Mouse (Mus musculus) midbrain, embryonic 12.5 days (tissue): ENCODE measurements around the gene Csf3. TPM values are rescaled to one million over a fixed set of nuclear protein-coding genes. Genes with fewer than 3 reads are reported as not detected.
"Not testable (repeated sequence)": the region's sequence is repeated elsewhere in the genome, so short reads cannot be mapped to it uniquely, and the experiment has no call there.

ENCODE experiments used
- ATAC-seq: fragments of 200-750 bp; cut with Nextera tagmentation; 2 replicates; pipeline ENCODE4 v1.8.0; 2017; ENCODE audit warnings: low read depth, moderate TSS enrichment, moderate library complexity; ENCODE audit not compliant: low FRiP score
- H3K27ac ChIP-seq: fragments of 300-500 bp; sonication (generic); replicated peaks from 2 replicates; pipeline ENCODE4 v1.5.1; 2016; ENCODE audit warnings: mild to moderate bottlenecking
- H3K27me3 ChIP-seq: fragments of 300-500 bp; sonication (generic); 2 replicates; pipeline ENCODE4 v1.6.1; 2016; ENCODE audit warnings: mild to moderate bottlenecking
- H3K36me3 ChIP-seq: fragments of 300-500 bp; sonication (generic); 2 replicates; pipeline ENCODE4 v1.6.1; 2016
- H3K4me1 ChIP-seq: fragments of 300-500 bp; sonication (generic); 2 replicates; pipeline ENCODE4 v1.6.1; 2016
- H3K4me2 ChIP-seq: fragments of 300-500 bp; sonication (generic); replicated peaks from 2 replicates; pipeline ENCODE4 v1.6.1; 2016; ENCODE audit warnings: mild to moderate bottlenecking, moderate library complexity
- H3K4me3 ChIP-seq: fragments of 300-500 bp; sonication (generic); 2 replicates; pipeline ENCODE4 v1.5.1; 2016; ENCODE audit warnings: mild to moderate bottlenecking
- H3K9ac ChIP-seq: fragments of 300-500 bp; sonication (generic); replicated peaks from 2 replicates; pipeline ENCODE4 v1.6.1; 2016; ENCODE audit warnings: mild to moderate bottlenecking, moderate library complexity
- H3K9me3 ChIP-seq: fragments of 300-500 bp; sonication (generic); 2 replicates; pipeline ENCODE4 v1.6.1; 2016; ENCODE audit warnings: mild to moderate bottlenecking
- WGBS: fragments of 180-500 bp; shearing (Covaris S2); methylation state at CpG from one replicate; pipeline ENCODE4 v1.1.7; 2016; 5-methylcytosine and 5-hydroxymethylcytosine counted together
- polyA plus RNA-seq: library from polyadenylated mRNA; unstranded; fragments of >200 nt; fragmentation: Nextera tagmentation; extraction: Ambion mirVana; gene quantifications from 2 replicates; pipeline ENCODE4 v1.2.1, GENCODE M21; 2016

The Csf3 gene
- polyA plus RNA-seq, 1 experiment from 2014 or later, result not detected

- Histone ChIP-seq H3K4me3 (no peak overlapping the region), H3K27ac (no peak overlapping the region), H3K36me3 (peaks cover 30% of the 10 kb centered on the region), H3K9ac (no peak overlapping the region), H3K27me3 (no peaks in the 10 kb centered on the region; the same call in 1 of the 2 replicates), H3K4me1 (no peaks in the 10 kb centered on the region), H3K9me3 (no peaks in the 10 kb centered on the region), H3K4me2 (no peak overlapping the region)
- WGBS, result 83% methylated on average over 16 of the region's 16 CpGs
- no peak for ATAC-seq
Measured at GRCm38 (mm10) chr11:98698849-98699640, 2.0 kb upstream of the Csf3 start.

GRCm38 (mm10) chr11:98699911-98700310 is 1.2 kb upstream of the Csf3 start:
- Histone ChIP-seq H3K27me3 (no peaks in the 10 kb centered on the region; the same call in 1 of the 2 replicates), H3K4me2 (no peak overlapping the region), H3K36me3 (peaks cover 30% of the 10 kb centered on the region), H3K27ac (no peak overlapping the region), H3K4me3 (no peak overlapping the region), H3K9ac (no peak overlapping the region), H3K9me3 (no peaks in the 10 kb centered on the region), H3K4me1 (no peaks in the 10 kb centered on the region)
- no peak for ATAC-seq
- WGBS, result 33% methylated on average over 4 of the region's 4 CpGs

GRCm38 (mm10) chr11:98702323-98702722 is 1.3 kb downstream of the Csf3 start:
- Histone ChIP-seq H3K27me3 (no peaks in the 10 kb centered on the region; the same call in 1 of the 2 replicates), H3K4me3 (no peak overlapping the region), H3K27ac (no peak overlapping the region), H3K4me1 (no peaks in the 10 kb centered on the region), H3K9me3 (no peaks in the 10 kb centered on the region), H3K4me2 (no peak overlapping the region), H3K36me3 (peaks cover 35% of the 10 kb centered on the region), H3K9ac (no peak overlapping the region)
- no peak for ATAC-seq
- WGBS, result 76% methylated on average over 5 of the region's 5 CpGs

GRCm38 (mm10) chr11:98705021-98705420 is 4.0 kb downstream of the Csf3 start:
- no peak overlapping the region for H3K4me2 ChIP-seq
- peaks cover 61% of the 10 kb centered on the region for H3K36me3 ChIP-seq
- no peak overlapping the region for H3K9ac ChIP-seq
- WGBS, result 93% methylated on average over 10 of the region's 10 CpGs
- H3K27me3 ChIP-seq, result no peaks in the 10 kb centered on the region; the same call in 1 of the 2 replicates
- no peak overlapping the region for H3K27ac ChIP-seq
- H3K4me1 ChIP-seq, result no peaks in the 10 kb centered on the region
- no peak overlapping the region for H3K4me3 ChIP-seq
- ATAC-seq, result no peak
- H3K9me3 ChIP-seq, result no peaks in the 10 kb centered on the region

GRCm38 (mm10) chr11:98707401-98708281 is 6.6 kb downstream of the Csf3 start:
- no peak overlapping the region for H3K27ac ChIP-seq
- H3K9ac ChIP-seq, result no peak overlapping the region
- no peak overlapping the region for H3K4me2 ChIP-seq
- H3K27me3 ChIP-seq, result no peaks in the 10 kb centered on the region
- no peak for ATAC-seq
- 91% methylated on average over 22 of the region's 22 CpGs for WGBS
- peaks cover 75% of the 10 kb centered on the region for H3K36me3 ChIP-seq
- no peaks in the 10 kb centered on the region for H3K4me1 ChIP-seq
- H3K4me3 ChIP-seq, result no peak overlapping the region
- H3K9me3 ChIP-seq, result no peaks in the 10 kb centered on the region

GRCm38 (mm10) chr11:98708282-98708956 is 7.4 kb downstream of the Csf3 start:
- WGBS, result 93% methylated on average over 19 of the region's 19 CpGs
- no peak overlapping the region for H3K4me2 ChIP-seq
- H3K9me3 ChIP-seq, result no peaks in the 10 kb centered on the region
- no peaks in the 10 kb centered on the region for H3K4me1 ChIP-seq
- ATAC-seq, result no peak
- peaks cover 83% of the 10 kb centered on the region for H3K36me3 ChIP-seq
- no peak overlapping the region for H3K4me3 ChIP-seq
- no peak overlapping the region for H3K27ac ChIP-seq
- H3K9ac ChIP-seq, result no peak overlapping the region
- H3K27me3 ChIP-seq, result no peaks in the 10 kb centered on the region

GRCm38 (mm10) chr11:98709001-98709741 is 8.1 kb downstream of the Csf3 start:
- no peak overlapping the region for H3K4me3 ChIP-seq
- 91% methylated on average over 26 of the region's 26 CpGs for WGBS
- H3K9me3 ChIP-seq, result no peaks in the 10 kb centered on the region
- H3K27ac ChIP-seq, result no peak overlapping the region
- no peaks in the 10 kb centered on the region for H3K27me3 ChIP-seq
- H3K4me2 ChIP-seq, result no peak overlapping the region
- ATAC-seq, result no peak
- H3K4me1 ChIP-seq, result no peaks in the 10 kb centered on the region
- no peak overlapping the region for H3K9ac ChIP-seq
- peaks cover 86% of the 10 kb centered on the region for H3K36me3 ChIP-seq

- H3K36me3 ChIP-seq, result peaks cover 86% of the 10 kb centered on the region
- H3K27ac ChIP-seq, result no peak overlapping the region
- no peaks in the 10 kb centered on the region for H3K27me3 ChIP-seq
- no peaks in the 10 kb centered on the region for H3K9me3 ChIP-seq
- H3K4me2 ChIP-seq, result no peak overlapping the region
- H3K4me1 ChIP-seq, result no peaks in the 10 kb centered on the region
- no peak overlapping the region for H3K9ac ChIP-seq
- WGBS, result 51% methylated on average over 12 of the region's 12 CpGs
- H3K4me3 ChIP-seq, result no peak overlapping the region
- ATAC-seq, result peak; percentile 44; the same call in 1 of the 2 replicates
Measured at GRCm38 (mm10) chr11:98710416-98711045, 9.5 kb downstream of the Csf3 start.

GRCm38 (mm10) chr11:98711046-98711434 is 10.0 kb downstream of the Csf3 start:
- H3K36me3 ChIP-seq, result peaks cover 86% of the 10 kb centered on the region
- H3K4me1 ChIP-seq, result no peaks in the 10 kb centered on the region
- H3K9me3 ChIP-seq, result no peaks in the 10 kb centered on the region
- ATAC-seq, result no peak
- H3K4me2 ChIP-seq, result no peak overlapping the region
- H3K9ac ChIP-seq, result no peak overlapping the region
- no peak overlapping the region for H3K4me3 ChIP-seq
- no peaks in the 10 kb centered on the region for H3K27me3 ChIP-seq
- 79% methylated on average over 4 of the region's 4 CpGs for whole genome bisulfite sequencing
- H3K27ac ChIP-seq, result no peak overlapping the region

GRCm38 (mm10) chr11:98712009-98712408 is 10.9 kb downstream of the Csf3 start:
- not testable (repeated sequence) for H3K27me3 ChIP-seq, H3K4me2 ChIP-seq, ATAC-seq, H3K9ac ChIP-seq, H3K4me3 ChIP-seq, H3K27ac ChIP-seq, H3K4me1 ChIP-seq, H3K9me3 ChIP-seq
- H3K36me3 ChIP-seq, result peaks cover 86% of the 10 kb centered on the region
- 88% methylated on average over 6 of the region's 6 CpGs for WGBS

GRCm38 (mm10) chr11:98713703-98714102 is 12.6 kb downstream of the Csf3 start:
- 87% methylated on average over 12 of the region's 12 CpGs for WGBS
- H3K9ac ChIP-seq, result no peak overlapping the region
- H3K4me2 ChIP-seq, result no peak overlapping the region
- H3K9me3 ChIP-seq, result no peaks in the 10 kb centered on the region
- no peak for ATAC-seq
- H3K27me3 ChIP-seq, result no peaks in the 10 kb centered on the region
- H3K4me3 ChIP-seq, result no peak overlapping the region
- peaks cover 77% of the 10 kb centered on the region for H3K36me3 ChIP-seq
- no peak overlapping the region for H3K27ac ChIP-seq
- peaks cover 9% of the 10 kb centered on the region for H3K4me1 ChIP-seq
